Mouse (Mus musculus) limb, embryonic 15.5 days (tissue): ENCODE data around the gene Bco1. TPM values are rescaled to one million over a fixed set of nuclear protein-coding genes. Genes with fewer than 3 reads are reported as not detected.

ENCODE experiments used
- ATAC-seq: fragments of 200-750 bp; cut with Nextera tagmentation; 2 replicates; pipeline ENCODE4 v1.8.0; 2017; ENCODE audit warnings: low read depth, moderate TSS enrichment; ENCODE audit not compliant: insufficient number of reproducible peaks, low FRiP score, low TSS enrichment
- H3K27ac ChIP-seq: fragments of 300-500 bp; sonication (generic); 2 replicates; pipeline ENCODE4 v1.5.1; 2015; ENCODE audit warnings: moderate library complexity, mild to moderate bottlenecking, inconsistent platforms
- H3K27me3 ChIP-seq: fragments of 300-500 bp; sonication (generic); 2 replicates; pipeline ENCODE4 v1.6.1; 2015; ENCODE audit warnings: inconsistent platforms
- H3K36me3 ChIP-seq: fragments of 300-500 bp; sonication (generic); 2 replicates; pipeline ENCODE4 v1.6.1; 2015; ENCODE audit warnings: inconsistent platforms
- H3K4me1 ChIP-seq: fragments of 300-500 bp; sonication (generic); 2 replicates; pipeline ENCODE4 v1.6.1; 2015; ENCODE audit warnings: inconsistent platforms
- H3K4me2 ChIP-seq: fragments of 300-500 bp; sonication (generic); 2 replicates; pipeline ENCODE4 v1.6.1; 2015; ENCODE audit warnings: mild to moderate bottlenecking, inconsistent platforms
- H3K4me3 ChIP-seq: fragments of 300-500 bp; sonication (generic); 2 replicates; pipeline ENCODE4 v1.5.1; 2015; ENCODE audit warnings: mild to moderate bottlenecking, inconsistent platforms
- H3K9ac ChIP-seq: fragments of 300-500 bp; sonication (generic); 2 replicates; pipeline ENCODE4 v1.6.1; 2015; ENCODE audit warnings: inconsistent platforms
- H3K9me3 ChIP-seq: fragments of 300-500 bp; sonication (generic); 2 replicates; pipeline ENCODE4 v1.6.1; 2016; ENCODE audit warnings: inconsistent platforms
- WGBS: fragments of 180-500 bp; shearing (Covaris S2); methylation state at CpG from one replicate; pipeline ENCODE4 v1.1.7; 2015; 5-methylcytosine and 5-hydroxymethylcytosine counted together
- polyA plus RNA-seq: library from polyadenylated mRNA; unstranded; fragments of >200 nt; fragmentation: Nextera tagmentation; extraction: Ambion mirVana; gene quantifications from 2 replicates; pipeline ENCODE4 v1.2.1, GENCODE M21; 2015

Bco1 gene
- polyA plus RNA-seq, 1 experiment from 2014 or later = 0.47 TPM

DNA sequence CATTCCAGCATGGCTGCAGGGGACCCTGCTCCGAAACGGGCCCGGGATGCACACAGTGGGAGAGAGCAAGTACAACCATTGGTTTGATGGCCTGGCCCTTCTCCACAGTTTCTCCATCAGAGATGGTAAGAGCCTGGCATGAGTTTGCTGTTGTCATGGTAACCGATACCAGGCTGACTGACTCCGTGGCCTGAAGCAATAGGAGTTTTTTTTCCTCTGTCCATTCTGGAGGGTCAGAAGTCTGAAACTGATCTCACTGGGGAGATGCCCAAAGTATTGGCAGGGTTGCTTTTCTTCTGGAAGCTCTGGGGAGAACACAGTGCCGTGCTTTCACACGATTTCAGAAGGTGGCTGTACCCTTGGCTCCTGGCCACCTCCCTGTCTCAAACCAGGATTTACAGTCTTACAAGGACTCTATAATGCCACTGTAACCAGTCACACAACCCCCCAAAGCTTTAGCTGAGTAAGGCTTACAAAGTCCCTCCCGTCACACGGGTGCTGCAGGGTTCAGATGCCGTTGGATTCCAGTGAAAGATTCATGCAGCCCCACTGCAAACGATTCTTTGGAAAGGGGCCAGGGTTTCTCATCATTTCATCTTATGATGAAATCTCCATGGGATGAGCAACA is 2.0 kb downstream of the Bco1 start:
- peaks cover 15% of the 10 kb centered on the region for H3K4me1 ChIP-seq
- no peak overlapping the region for H3K4me3 ChIP-seq
- H3K27me3 ChIP-seq = no peaks in the 10 kb centered on the region
- H3K36me3 ChIP-seq = no peaks in the 10 kb centered on the region
- peak; percentile 46; the same call in 1 of the 2 replicates for ATAC-seq
- WGBS = 23% methylated on average over 11 of the region's 11 CpGs
- peak overlapping the region; percentile 63; the same call in 1 of the 2 replicates for H3K27ac ChIP-seq
- H3K9ac ChIP-seq = no peak overlapping the region
- peak overlapping the region; percentile 24 for H3K4me2 ChIP-seq
- H3K9me3 ChIP-seq = no peaks in the 10 kb centered on the region

DNA sequence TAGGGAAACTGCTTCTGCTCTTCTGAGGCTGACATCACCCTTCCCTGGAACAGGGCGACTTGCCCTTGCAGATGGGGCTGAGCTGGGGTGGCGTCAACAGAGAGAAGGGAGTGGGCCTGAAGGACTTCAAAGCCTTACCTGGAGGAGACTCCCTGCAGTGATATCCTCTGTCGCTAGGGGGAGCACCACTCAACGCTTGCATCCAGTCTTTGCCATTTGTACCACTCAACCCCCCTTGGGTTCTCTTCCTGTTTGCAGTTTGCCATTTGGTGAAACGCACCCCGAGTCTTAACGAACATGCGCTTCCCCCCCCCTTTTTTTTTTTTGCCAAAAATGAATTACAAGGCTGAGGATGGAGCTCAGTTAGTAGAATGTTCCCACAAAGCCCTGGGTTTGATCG is 11.9 kb downstream of the Bco1 start:
- no peaks in the 10 kb centered on the region for H3K9me3 ChIP-seq
- H3K4me3 ChIP-seq = no peak overlapping the region
- 17% methylated on average over 9 of the region's 9 CpGs for WGBS
- H3K4me2 ChIP-seq = no peak overlapping the region
- H3K36me3 ChIP-seq = no peaks in the 10 kb centered on the region
- H3K27me3 ChIP-seq = no peaks in the 10 kb centered on the region
- H3K9ac ChIP-seq = no peak overlapping the region
- H3K4me1 ChIP-seq = 0 out of 2 replicates have a peak, but pooled peaks cover 2% of the 10 kb centered on the region
- ATAC-seq = no peak
- H3K27ac ChIP-seq = no peak overlapping the region

DNA sequence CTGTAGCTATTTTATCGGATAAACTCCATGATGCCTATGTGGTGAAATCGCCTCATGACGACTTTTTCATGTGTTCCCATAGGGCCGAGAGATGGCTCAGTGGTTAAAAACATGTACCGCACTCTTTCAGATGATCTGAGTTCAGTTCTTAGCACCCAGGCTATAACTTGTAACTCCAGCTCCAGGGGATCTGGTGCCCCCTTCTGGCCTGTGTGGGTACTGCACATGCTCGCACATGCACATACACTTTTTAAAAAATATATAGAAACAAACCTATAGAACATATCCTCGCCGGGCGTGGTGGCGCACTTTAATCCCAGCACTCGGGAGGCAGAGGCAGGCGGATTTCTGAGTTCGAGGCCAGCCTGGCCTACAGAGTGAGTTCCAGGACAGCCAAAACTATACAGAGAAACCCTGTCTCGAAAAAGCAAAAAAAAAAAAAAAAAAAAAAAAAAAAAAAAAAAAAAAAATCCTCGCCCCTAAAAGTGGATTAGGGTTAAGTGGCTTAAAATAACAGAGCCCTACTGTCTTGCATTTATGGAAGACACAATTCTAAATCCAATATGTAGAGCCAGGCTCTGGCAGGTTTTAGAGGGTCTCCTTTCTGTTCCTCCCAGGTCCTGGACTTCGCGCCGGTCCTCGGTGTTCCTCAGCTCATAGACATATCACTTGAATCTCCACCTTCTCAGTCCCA is 13.5 kb downstream of the Bco1 start:
- Histone ChIP-seq H3K27ac (no peak overlapping the region), H3K9ac (no peak overlapping the region), H3K9me3 (no peaks in the 10 kb centered on the region), H3K36me3 (no peaks in the 10 kb centered on the region), H3K4me1 (0 out of 2 replicates have a peak, but pooled peaks cover 2% of the 10 kb centered on the region), H3K4me3 (no peak overlapping the region), H3K4me2 (no peak overlapping the region), H3K27me3 (no peaks in the 10 kb centered on the region)
- WGBS = 91% methylated on average over 19 of the region's 19 CpGs
- no peak for ATAC-seq

DNA sequence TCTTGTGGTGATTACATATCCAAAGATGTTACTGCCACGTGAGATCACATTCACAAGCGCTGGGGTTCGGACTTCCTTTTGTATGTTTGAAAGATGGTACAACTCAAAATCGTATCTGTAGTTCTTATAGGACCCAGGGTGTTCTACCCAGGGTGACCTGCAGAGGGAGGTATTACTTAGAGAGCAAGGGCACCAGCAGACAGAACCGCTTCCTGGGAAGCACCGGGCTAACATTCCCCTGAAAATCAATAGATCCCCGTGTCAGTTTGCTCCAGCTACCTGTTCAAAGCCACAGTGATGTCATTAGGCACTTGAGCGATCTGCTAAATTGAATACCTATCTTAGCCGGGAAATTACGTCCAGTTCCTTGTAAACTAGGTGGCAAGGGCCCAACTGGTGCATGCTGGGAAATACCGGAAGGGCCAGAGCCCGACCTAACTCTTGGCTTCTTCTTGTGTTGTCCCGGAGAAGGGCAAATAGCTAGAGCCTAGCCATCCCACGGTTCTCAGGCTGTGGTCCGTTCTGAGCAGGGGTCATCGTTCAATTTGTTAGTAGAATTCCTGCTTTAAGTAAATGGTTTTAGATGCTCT is 14.2 kb downstream of the Bco1 start:
- Histone ChIP-seq H3K9me3 (no peaks in the 10 kb centered on the region), H3K9ac (no peak overlapping the region), H3K27me3 (no peaks in the 10 kb centered on the region), H3K36me3 (no peaks in the 10 kb centered on the region), H3K4me3 (no peak overlapping the region), H3K4me1 (0 out of 2 replicates have a peak, but pooled peaks cover 2% of the 10 kb centered on the region), H3K27ac (no peak overlapping the region), H3K4me2 (no peak overlapping the region)
- 52% methylated on average over 16 of the region's 16 CpGs for WGBS
- ATAC-seq = no peak

DNA sequence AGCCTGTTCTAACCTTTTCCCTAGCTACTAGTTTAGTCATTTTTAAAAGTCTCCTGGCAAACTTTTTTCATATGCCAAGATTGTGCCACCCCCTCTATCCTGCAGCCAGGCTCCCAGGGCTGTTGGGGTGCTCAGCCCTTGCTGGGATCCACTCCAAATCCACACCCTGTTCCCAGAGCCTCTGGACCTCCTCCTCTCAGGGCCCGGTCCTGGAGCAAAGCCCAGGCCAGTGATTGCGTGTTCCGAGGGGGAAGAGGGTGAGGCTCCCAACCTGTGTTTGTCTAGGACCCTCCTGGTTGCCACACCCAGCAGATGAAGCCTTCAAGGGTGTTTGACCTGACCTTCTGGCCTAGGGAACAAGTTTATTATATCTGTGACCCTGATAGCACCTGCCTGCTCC is 16.0 kb downstream of the Bco1 start:
- no peak overlapping the region for H3K9ac ChIP-seq
- peaks cover 10% of the 10 kb centered on the region for H3K4me1 ChIP-seq
- H3K4me2 ChIP-seq = no peak overlapping the region
- no peak for ATAC-seq
- no peak overlapping the region for H3K27ac ChIP-seq
- H3K4me3 ChIP-seq = no peak overlapping the region
- no peaks in the 10 kb centered on the region for H3K36me3 ChIP-seq
- H3K9me3 ChIP-seq = no peaks in the 10 kb centered on the region
- no peaks in the 10 kb centered on the region for H3K27me3 ChIP-seq
- 74% methylated on average over 3 of the region's 3 CpGs for WGBS

DNA sequence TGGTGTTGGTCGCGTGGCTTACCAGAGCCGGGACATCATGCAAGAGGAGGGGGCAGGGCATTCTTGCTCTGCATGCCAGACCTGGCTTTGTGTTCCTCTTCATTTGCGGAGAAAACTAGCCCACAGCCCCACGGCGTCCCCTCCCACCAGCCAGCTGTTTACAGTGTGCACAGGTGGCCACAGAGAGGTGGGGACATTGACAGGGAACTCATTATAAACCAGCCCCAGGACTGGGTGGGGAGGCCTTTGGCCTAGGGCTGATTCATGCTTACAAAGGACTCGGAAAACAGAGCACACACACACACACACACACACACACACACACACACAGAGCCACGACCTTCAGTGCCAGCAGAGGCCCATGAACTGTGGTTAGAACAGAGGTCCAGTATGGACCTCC is 16.6 kb downstream of the Bco1 start:
- Histone ChIP-seq H3K4me2 (no peak overlapping the region), H3K27me3 (no peaks in the 10 kb centered on the region), H3K4me3 (no peak overlapping the region), H3K27ac (no peak overlapping the region), H3K9ac (no peak overlapping the region), H3K9me3 (no peaks in the 10 kb centered on the region), H3K36me3 (no peaks in the 10 kb centered on the region), H3K4me1 (peaks cover 10% of the 10 kb centered on the region)
- ATAC-seq = no peak
- WGBS = 37% methylated on average over 8 of the region's 8 CpGs

- peaks cover 10% of the 10 kb centered on the region for H3K4me1 ChIP-seq
- no peak for ATAC-seq
- H3K27me3 ChIP-seq = no peaks in the 10 kb centered on the region
- H3K4me2 ChIP-seq = no peak overlapping the region
- H3K9me3 ChIP-seq = no peaks in the 10 kb centered on the region
- no peaks in the 10 kb centered on the region for H3K36me3 ChIP-seq
- 38% methylated on average over 6 of the region's 6 CpGs for WGBS
- no peak overlapping the region for H3K9ac ChIP-seq
- H3K27ac ChIP-seq = no peak overlapping the region
- no peak overlapping the region for H3K4me3 ChIP-seq
These were observed 19.4 kb downstream of the Bco1 start for GRCm38 (mm10) chr8:117115094-117115493.

DNA sequence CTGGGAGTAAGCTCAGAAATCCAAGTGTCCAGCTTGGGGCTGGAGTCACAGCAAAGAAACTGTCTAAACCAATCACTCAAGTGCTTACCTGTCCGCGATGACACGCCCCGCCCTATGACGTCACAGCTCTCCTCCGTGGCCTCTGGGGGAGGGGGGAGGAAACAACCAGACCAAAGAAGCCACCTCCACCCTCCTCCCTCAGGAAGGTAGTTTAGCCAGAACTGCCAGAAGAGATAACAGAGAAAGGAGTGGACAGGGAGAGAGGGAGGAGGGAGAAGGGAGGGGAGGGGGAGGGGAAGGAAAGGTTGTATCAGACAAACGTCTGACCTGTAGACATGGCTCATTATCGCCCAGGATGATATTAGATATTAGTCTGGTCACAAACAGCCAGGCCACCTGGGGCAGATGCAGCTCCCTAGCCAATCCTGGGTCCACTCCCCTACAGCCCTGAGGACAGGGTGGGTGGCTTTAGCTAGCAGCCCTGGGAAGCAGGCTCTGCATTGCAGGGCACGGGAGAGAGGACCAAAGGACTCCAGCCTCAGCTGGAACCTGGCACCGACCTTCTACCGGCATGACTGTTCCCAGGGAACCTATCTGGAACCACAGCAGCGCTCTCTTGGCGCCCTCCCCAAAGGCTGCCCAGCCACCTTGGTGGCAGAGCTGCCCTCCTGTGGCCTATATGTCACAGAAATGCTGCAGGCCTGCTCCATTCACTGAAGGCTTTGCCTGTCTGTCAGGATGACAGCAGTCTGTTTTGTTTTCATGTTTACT is 20.2 kb downstream of the Bco1 start:
- Histone ChIP-seq H3K4me3 (no peak overlapping the region), H3K27ac (peak overlapping the region; percentile 38; the same call in 1 of the 2 replicates), H3K36me3 (no peaks in the 10 kb centered on the region), H3K4me1 (peaks cover 10% of the 10 kb centered on the region), H3K4me2 (0 out of 2 replicates have a peak overlapping the region, but pooled peaks have one; percentile 12), H3K27me3 (no peaks in the 10 kb centered on the region), H3K9ac (no peak overlapping the region), H3K9me3 (no peaks in the 10 kb centered on the region)
- WGBS = 11% methylated on average over 13 of the region's 13 CpGs
- no peak for ATAC-seq

- no peaks in the 10 kb centered on the region for H3K36me3 ChIP-seq
- H3K9me3 ChIP-seq = no peaks in the 10 kb centered on the region
- WGBS = 72% methylated on average over 7 of the region's 7 CpGs
- no peak for ATAC-seq
- peaks cover 10% of the 10 kb centered on the region for H3K4me1 ChIP-seq
- H3K4me2 ChIP-seq = no peak overlapping the region
- no peak overlapping the region for H3K4me3 ChIP-seq
- H3K9ac ChIP-seq = no peak overlapping the region
- H3K27me3 ChIP-seq = no peaks in the 10 kb centered on the region
- no peak overlapping the region for H3K27ac ChIP-seq
These were observed 20.9 kb downstream of the Bco1 start for GRCm38 (mm10) chr8:117116534-117116933.

DNA sequence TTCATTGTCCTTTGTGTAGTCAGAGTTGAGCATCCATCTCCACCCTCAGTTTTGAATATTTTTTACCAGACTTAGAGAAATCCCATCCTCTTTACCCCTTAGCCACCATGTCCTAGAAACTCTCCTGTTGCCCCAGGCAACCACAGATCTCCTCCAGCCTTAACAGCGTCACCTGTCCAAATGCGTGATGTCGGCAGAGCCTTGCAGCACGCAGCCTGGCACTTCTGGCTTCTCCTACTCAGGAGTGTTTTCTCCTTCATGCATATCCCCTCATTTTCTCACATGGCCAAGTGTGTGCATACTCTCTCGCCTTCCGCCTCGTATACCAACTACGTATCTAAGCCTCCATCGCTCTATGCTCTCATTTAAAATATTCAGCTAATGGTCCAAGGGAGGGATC is 22.8 kb downstream of the Bco1 start:
- H3K27ac ChIP-seq = no peak overlapping the region
- no peaks in the 10 kb centered on the region for H3K9me3 ChIP-seq
- ATAC-seq = no peak
- H3K27me3 ChIP-seq = no peaks in the 10 kb centered on the region
- H3K36me3 ChIP-seq = no peaks in the 10 kb centered on the region
- no peak overlapping the region for H3K4me2 ChIP-seq
- 86% methylated on average over 9 of the region's 9 CpGs for WGBS
- H3K9ac ChIP-seq = no peak overlapping the region
- no peak overlapping the region for H3K4me3 ChIP-seq
- H3K4me1 ChIP-seq = peaks cover 10% of the 10 kb centered on the region

DNA sequence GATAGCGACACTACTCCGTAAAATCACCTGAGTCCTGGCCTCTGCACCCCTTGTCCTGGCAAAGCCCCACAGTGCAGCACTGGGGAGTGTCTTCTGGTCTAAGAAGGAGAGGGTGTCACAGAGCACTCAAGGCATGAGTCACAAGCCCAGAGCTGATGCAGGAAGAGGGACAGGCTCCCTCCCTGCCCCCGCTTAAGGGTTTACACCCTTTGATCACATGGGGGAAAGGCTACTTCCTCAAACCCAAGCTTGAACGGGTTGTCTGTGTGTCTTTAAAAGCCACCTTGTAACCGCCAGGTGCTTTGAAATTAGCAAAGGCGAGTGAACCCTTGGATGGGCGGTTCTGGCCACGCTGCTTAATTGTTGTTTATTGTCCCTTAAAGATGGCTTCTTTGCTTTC is 25.6 kb downstream of the Bco1 start:
- ATAC-seq = no peak

More for the DNA sequence above, 25.6 kb downstream of the Bco1 start:
- Histone ChIP-seq H3K4me1 (peaks cover 2% of the 10 kb centered on the region; the same call in 1 of the 2 replicates), H3K4me2 (no peak overlapping the region), H3K4me3 (no peak overlapping the region), H3K27me3 (no peaks in the 10 kb centered on the region), H3K36me3 (no peaks in the 10 kb centered on the region), H3K9ac (no peak overlapping the region), H3K9me3 (no peaks in the 10 kb centered on the region), H3K27ac (no peak overlapping the region)
- 50% methylated on average over 8 of the region's 8 CpGs for WGBS
